In the genomic region with DNA sequence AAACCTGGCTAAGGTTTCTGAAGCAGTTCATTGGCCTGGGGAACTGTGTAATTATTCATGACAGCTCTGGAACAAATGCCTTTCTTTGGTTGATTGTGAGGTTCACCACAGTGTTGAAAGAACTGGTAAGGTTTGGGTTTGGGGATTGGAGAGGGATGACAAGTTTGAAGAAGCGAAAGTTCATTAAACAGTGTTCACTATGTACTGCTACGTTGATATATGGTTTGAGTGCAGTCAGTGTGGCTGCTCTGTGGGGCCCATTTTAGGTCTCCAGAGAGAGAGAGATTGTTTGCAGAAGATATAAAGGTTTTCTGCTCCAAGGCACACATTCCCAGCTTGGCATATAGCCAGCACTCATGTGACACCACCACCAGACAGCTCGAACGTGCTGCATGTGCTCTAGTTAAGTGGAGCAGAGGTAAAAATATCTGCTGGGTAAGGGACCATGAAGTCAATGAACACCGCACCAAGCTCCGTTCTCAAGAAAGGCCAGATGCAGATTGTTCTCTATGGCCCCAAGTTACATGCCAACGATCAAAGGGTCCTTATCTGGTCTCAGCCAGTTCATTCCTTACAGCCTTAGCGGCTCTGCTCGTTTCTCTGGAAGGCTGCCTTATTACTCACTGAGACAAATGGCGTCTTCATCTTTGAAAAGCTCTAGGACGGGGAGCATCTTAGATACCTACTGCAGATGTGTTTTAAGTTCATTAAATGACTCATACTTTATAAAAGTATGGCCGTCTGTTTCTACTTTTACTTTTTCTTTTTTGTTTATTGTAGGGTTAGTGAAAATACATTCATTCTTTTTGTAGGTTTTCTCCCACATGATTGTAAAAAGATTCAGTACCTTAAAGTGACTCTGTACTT, we compare ENCODE assay signal across 9 mouse cellular contexts.
DNase-seq lines count a peak whose midpoint lies in the region; ATAC-seq and TF ChIP-seq lines count a peak whose summit lies in the region.
"Had no signal": no experiment of that assay in that cellular context is flagged by ENCODE, and none has a peak within 500 bp of the region (broad histone marks: within the 10 kb centered on the region; RNA-seq: fewer than 3 reads in every experiment).

No protein-coding gene starts in this region.

- H3K27ac ChIP-seq in forebrain, postnatal 0 days (ENCODE audit: low read depth, low read length): no peak overlapping the region
- H3K27ac ChIP-seq in forebrain, embryonic 11.5 days (ENCODE audit: low read depth, low read length): no peak overlapping the region
- no peak overlapping the region for H3K27ac ChIP-seq in CH12.LX (ENCODE audit: insufficient read depth, low read depth)
- H3K27ac ChIP-seq: neural tube, embryonic 12.5 days had no signal

- ATAC-seq in forebrain, postnatal 0 days: no peak
- ATAC-seq in forebrain, embryonic 11.5 days (replicated peaks; ENCODE audit: low FRiP score): no peak
- ATAC-seq in megakaryocyte progenitor cell, adult 5-6 weeks (replicated peaks; ENCODE audit: poor library complexity): peak; percentile 34

- H3K4me1 ChIP-seq in forebrain, postnatal 0 days (ENCODE audit: insufficient read depth): no peaks in the 10 kb centered on the region
- no peaks in the 10 kb centered on the region for H3K4me1 ChIP-seq in forebrain, embryonic 11.5 days (replicated peaks; ENCODE audit: control insufficient read depth, insufficient read depth, low read length)
- peaks cover 0 to 5% of the 10 kb centered on the region in 2 experiments; a peak in 1 of 4 replicates for H3K4me1 ChIP-seq in CH12.LX (ENCODE audit: control insufficient read depth in 1 of 2, insufficient read depth in 2 of 2)

- H3K79me2 ChIP-seq in CH12.LX (replicated peaks; ENCODE audit: control insufficient read depth, extremely low read depth, insufficient read depth, poor library complexity, severe bottlenecking): no peaks in the 10 kb centered on the region

- H3K27me3 ChIP-seq in forebrain, postnatal 0 days (ENCODE audit: insufficient read depth, low read length): no peaks in the 10 kb centered on the region
- no peaks in the 10 kb centered on the region for H3K27me3 ChIP-seq in forebrain, embryonic 11.5 days (ENCODE audit: control insufficient read depth, insufficient read depth, low read length)
- H3K27me3 ChIP-seq in CH12.LX (replicated peaks): no peaks in the 10 kb centered on the region
- H3K27me3 ChIP-seq: neural tube, embryonic 12.5 days had no signal

- H3K9me3 ChIP-seq in forebrain, postnatal 0 days (ENCODE audit: low read length): no peaks in the 10 kb centered on the region
- no peaks in the 10 kb centered on the region for H3K9me3 ChIP-seq in forebrain, embryonic 11.5 days (ENCODE audit: control insufficient read depth, low read length)
- no peaks in the 10 kb centered on the region for H3K9me3 ChIP-seq in CH12.LX (replicated peaks; ENCODE audit: low read length)
- H3K9me3 ChIP-seq: neural tube, embryonic 12.5 days had no signal

- no peak for TF ChIP-seq CTCF in forebrain, postnatal 0 days (IDR thresholded peaks at IDR 0.05; ENCODE audit: low read depth)
- TF ChIP-seq CTCF in CH12.LX (conservative IDR thresholded peaks at IDR 0.05 in 1 of 2, IDR thresholded peaks at IDR 0.05 in 1 of 2; ENCODE audit: low read depth in 2 of 2, low read length in 2 of 2): no peak

- TF ChIP-seq POLR2A in CH12.LX (IDR thresholded peaks at IDR 0.05; ENCODE audit: low read depth, low read length): no peak

- H3K4me3 ChIP-seq in forebrain, postnatal 0 days (ENCODE audit: low read depth, low read length): no peak overlapping the region
- no peak overlapping the region for H3K4me3 ChIP-seq in forebrain, embryonic 11.5 days (ENCODE audit: low read depth, low read length)
- H3K4me3 ChIP-seq in CH12.LX (replicated peaks in 1 of 3; ENCODE audit: low read depth in 2 of 3, low read length in 2 of 3, poor library complexity in 1 of 3): no peak overlapping the region
- H3K4me3 ChIP-seq: neural tube, embryonic 12.5 days had no signal

- H3K4me2 ChIP-seq in forebrain, postnatal 0 days (ENCODE audit: low read depth): no peak overlapping the region
- no peak overlapping the region for H3K4me2 ChIP-seq in forebrain, embryonic 11.5 days (ENCODE audit: low read depth, low read length, severe bottlenecking)
- no peak overlapping the region for H3K4me2 ChIP-seq in CH12.LX (ENCODE audit: insufficient read depth, low read depth, poor library complexity, severe bottlenecking)
- H3K4me2 ChIP-seq: neural tube, embryonic 12.5 days had no signal

- 41% methylated on average over 12 of the region's 12 CpGs for whole genome bisulfite sequencing in forebrain, postnatal 0 days
- 64% methylated on average over 12 of the region's 12 CpGs for WGBS in forebrain, embryonic 11.5 days

- dilution Hi-C loops in CH12.LX (cut with MboI; ENCODE audit: extremely low pct_ligation_motif_present, extremely low pct_unique_long_range_greater_than_20kb, low sequenced_read_pairs): no loop called here

- no peaks in the 10 kb centered on the region for H3K36me3 ChIP-seq in forebrain, postnatal 0 days (ENCODE audit: insufficient read depth)
- H3K36me3 ChIP-seq in forebrain, embryonic 11.5 days (ENCODE audit: control insufficient read depth, insufficient read depth, low read length): no peaks in the 10 kb centered on the region
- H3K36me3 ChIP-seq in CH12.LX (replicated peaks in 1 of 2; ENCODE audit: control insufficient read depth in 1 of 2, insufficient read depth in 1 of 2, low read length in 1 of 2): no peaks in the 10 kb centered on the region
- H3K36me3 ChIP-seq: neural tube, embryonic 12.5 days had no signal

- TF ChIP-seq RAD21 in CH12.LX (IDR thresholded peaks at IDR 0.05; ENCODE audit: low read depth, low read length): no peak

- TF ChIP-seq EP300 in CH12.LX (IDR thresholded peaks at IDR 0.05; ENCODE audit: low read length): no peak

- peak; percentile 40 for DNase-seq in forebrain, postnatal 0 days
- DNase-seq in forebrain, embryonic 11.5 days (ENCODE audit: low spot score): no peak
- DNase-seq in CH12.LX (ENCODE audit: extremely low read depth): no peak
- peak; percentile 13 for DNase-seq in embryo, embryonic 11.5 days (ENCODE audit: low read depth, low spot score)
- peak; percentile 83 for DNase-seq in kidney, adult 18-20 months
- DNase-seq in ovary, adult 18-20 months (ENCODE audit: low spot score): no peak
- no peak for DNase-seq in spleen, adult 12 weeks (ENCODE audit: low spot score)

- H3K9ac ChIP-seq in forebrain, postnatal 0 days: no peak overlapping the region
- H3K9ac ChIP-seq in forebrain, embryonic 11.5 days (ENCODE audit: low read length): no peak overlapping the region
- no peak overlapping the region for H3K9ac ChIP-seq in CH12.LX (ENCODE audit: insufficient read depth, low read depth)
- H3K9ac ChIP-seq: neural tube, embryonic 12.5 days had no signal

- in situ Hi-C loops in CH12.LX (cut with MboI; ENCODE audit: low pct_ligation_motif_present, low pct_unique_long_range_greater_than_20kb, low sequenced_read_pairs): no loop called here

TF ChIP-seq in CH12.LX, 34 proteins besides CTCF, POLR2A, EP300 and RAD21:
- peak; percentile 25; the same call in 1 of the 2 replicates for TF ChIP-seq BHLHE40 (IDR thresholded peaks at IDR 0.05; ENCODE audit: low read depth, low read length)
- no peak for TF ChIP-seq CHD2 (IDR thresholded peaks at IDR 0.05; ENCODE audit: low read length)

Comparison
In these comparisons a context has a peak if more than half of its experiments do, and no peak if none do; other contexts are left out.
1. DNase-seq: peak in forebrain, postnatal 0 days (single experiment), embryo, embryonic 11.5 days (single experiment) and kidney, adult 18-20 months (single experiment); none in forebrain, embryonic 11.5 days (single experiment), CH12.LX (single experiment), ovary, adult 18-20 months (single experiment) and spleen, adult 12 weeks (single experiment).